Mouse (Mus musculus) hindbrain, embryonic 14.5 days (tissue): ENCODE measurements around the gene Ceacam18. TPM values are rescaled to one million over a fixed set of nuclear protein-coding genes. Genes with fewer than 3 reads are reported as not detected.
A peak's percentile ranks its signal among the peaks of the same experiment; 100 is the strongest.
"Not testable (repeated sequence)": the region's sequence is repeated elsewhere in the genome, so short reads cannot be mapped to it uniquely, and the experiment has no call there.

Source experiments
- ATAC-seq: fragments of 200-750 bp; cut with Nextera tagmentation; 2 replicates; pipeline ENCODE4 v1.8.0; 2017; ENCODE audit warnings: moderate number of reproducible peaks, mild to moderate bottlenecking, moderate TSS enrichment, moderate library complexity; ENCODE audit not compliant: low FRiP score
- DNase-seq: peaks from one replicate; pipeline ENCODE4 v3.0.0-alpha.2; 2015; ENCODE audit warnings: low spot score
- H3K27ac ChIP-seq: fragments of 300-500 bp; sonication (generic); 2 replicates; pipeline ENCODE4 v1.5.1; 2014; ENCODE audit warnings: mild to moderate bottlenecking, moderate library complexity
- H3K27me3 ChIP-seq: fragments of 300-500 bp; sonication (generic); 2 replicates; pipeline ENCODE4 v1.6.1; 2014; ENCODE audit warnings: mild to moderate bottlenecking, low read length, mixed read lengths; ENCODE audit not compliant: control insufficient read depth, insufficient read depth
- H3K36me3 ChIP-seq: fragments of 300-500 bp; sonication (generic); replicated peaks from 2 replicates; pipeline ENCODE4 v1.6.1; 2014; ENCODE audit not compliant: control insufficient read depth, insufficient read depth
- H3K4me1 ChIP-seq: fragments of 300-500 bp; sonication (generic); replicated peaks from 2 replicates; pipeline ENCODE4 v1.6.1; 2014; ENCODE audit warnings: antibody characterized with exemption, low read length, mixed read lengths; ENCODE audit not compliant: control insufficient read depth, insufficient read depth
- H3K4me2 ChIP-seq: fragments of 300-500 bp; sonication (generic); replicated peaks from 2 replicates; pipeline ENCODE4 v1.6.1; 2014; ENCODE audit warnings: mild to moderate bottlenecking, moderate library complexity
- H3K4me3 ChIP-seq: fragments of 300-500 bp; sonication (generic); replicated peaks from 2 replicates; pipeline ENCODE4 v1.5.1; 2014; ENCODE audit warnings: mild to moderate bottlenecking, low read length
- H3K9ac ChIP-seq: fragments of 300-500 bp; sonication (generic); 2 replicates; pipeline ENCODE4 v1.6.1; 2014
- H3K9me3 ChIP-seq: fragments of 300-500 bp; sonication (generic); 2 replicates; pipeline ENCODE4 v1.6.1; 2016; ENCODE audit warnings: low read length; ENCODE audit not compliant: control insufficient read depth
- WGBS: fragments of 180-500 bp; shearing (Covaris S2); extraction: QIAGEN DNeasy Blood & Tissue Kit; methylation state at CpG from one replicate; pipeline ENCODE4 v1.1.7; 2014; 5-methylcytosine and 5-hydroxymethylcytosine counted together
- polyA plus RNA-seq: library from polyadenylated mRNA; unstranded; fragments of >200 nt; fragmentation: Nextera tagmentation; extraction: Ambion mirVana; gene quantifications from 2 replicates; pipeline ENCODE4 v1.2.1, GENCODE M21; 2014

Ceacam18 gene
- polyA plus RNA-seq, 1 experiment from 2014 or later, result not detected

- ATAC-seq, result no peak
- H3K27me3 ChIP-seq, result no peaks in the 10 kb centered on the region
- peak; percentile 27 for DNase-seq
Observed at GRCm38 (mm10) chr7:43678517-43678916, 44.0 kb downstream of the Ceacam18 start.

GRCm38 (mm10) chr7:43680960-43681359 lies 46.5 kb downstream of the Ceacam18 start:
- Histone ChIP-seq H3K27me3 (no peaks in the 10 kb centered on the region), H3K27ac (no peak overlapping the region), H3K9me3 (no peaks in the 10 kb centered on the region), H3K9ac (no peak overlapping the region), H3K4me3 (no peak overlapping the region), H3K4me2 (no peak overlapping the region), H3K4me1 (no peaks in the 10 kb centered on the region), H3K36me3 (peaks cover 27% of the 10 kb centered on the region)
- 18% methylated on average over 5 of the region's 5 CpGs for WGBS
- peak; percentile 74 for DNase-seq
- 0 out of 2 replicates have a peak, but pooled peaks have one; percentile 24 for ATAC-seq

More at GRCm38 (mm10) chr7:43678517-43678916, 44.0 kb downstream of the Ceacam18 start:
- Histone ChIP-seq H3K36me3 (peaks cover 42% of the 10 kb centered on the region), H3K27ac (no peak overlapping the region), H3K4me3 (no peak overlapping the region), H3K9me3 (no peaks in the 10 kb centered on the region), H3K9ac (no peak overlapping the region), H3K4me2 (no peak overlapping the region), H3K4me1 (no peaks in the 10 kb centered on the region; the same call in 1 of the 2 replicates)

- H3K9ac ChIP-seq, H3K27me3 ChIP-seq, H3K4me1 ChIP-seq, H3K4me3 ChIP-seq, H3K9me3 ChIP-seq, H3K4me2 ChIP-seq, H3K27ac ChIP-seq, ATAC-seq, DNase-seq: not testable (repeated sequence)
- H3K36me3 ChIP-seq, result peaks cover 11% of the 10 kb centered on the region
- 21% methylated on average over 1 of the region's 1 CpGs for WGBS
Observed at GRCm38 (mm10) chr7:43682511-43682910, 48.0 kb downstream of the Ceacam18 start.

GRCm38 (mm10) chr7:43685088-43685487 lies 50.6 kb downstream of the Ceacam18 start:
- Histone ChIP-seq H3K4me3 (no peak overlapping the region), H3K36me3 (no peaks in the 10 kb centered on the region), H3K4me1 (no peaks in the 10 kb centered on the region), H3K9me3 (no peaks in the 10 kb centered on the region), H3K9ac (no peak overlapping the region), H3K4me2 (no peak overlapping the region), H3K27ac (no peak overlapping the region), H3K27me3 (no peaks in the 10 kb centered on the region)
- ATAC-seq (no peak), DNase-seq (no peak)
- 85% methylated on average over 7 of the region's 7 CpGs for WGBS

- Histone ChIP-seq H3K9ac (no peak within 1 kb of the TSS), H3K9me3 (no peaks in the 10 kb centered on the region), H3K36me3 (no peaks in the 10 kb centered on the region), H3K27me3 (no peaks in the 10 kb centered on the region), H3K27ac (no peak within 1 kb of the TSS), H3K4me2 (no peak within 1 kb of the TSS), H3K4me1 (no peaks in the 10 kb centered on the region), H3K4me3 (no peak within 1 kb of the TSS)
- ATAC-seq (no peak), DNase-seq (no peak)
Observed at GRCm38 (mm10) chr7:43690118-43690517, 55.6 kb downstream of the Ceacam18 start, which contains the start of gene Klk14. TSS of gene Klk14 (plus strand) at chr7:43690418.

Other genes starting within 250 kb of the Ceacam18 start
- not detected in 2 replicates for gene Siglecg, start 226.5 kb upstream of the Ceacam18 start, polyA plus RNA-seq
- not detected in 2 replicates for gene Lim2, start 207.0 kb upstream of the Ceacam18 start, polyA plus RNA-seq
- not detected in 2 replicates for gene Nkg7, start 197.6 kb upstream of the Ceacam18 start, polyA plus RNA-seq
- not detected in 2 replicates for gene Cldnd2, start 193.9 kb upstream of the Ceacam18 start, polyA plus RNA-seq
- gene Etfb, start 190.6 kb upstream of the Ceacam18 start, polyA plus RNA-seq, result 122 and 144 TPM in 2 replicates
- gene Gm45233, start 190.6 kb upstream of the Ceacam18 start, polyA plus RNA-seq, result 0.62 TPM in 1 of 2 replicates, not detected in the other
- 15.6 and 17.8 TPM in 2 replicates for gene Vsig10l, start 171.6 kb upstream of the Ceacam18 start, polyA plus RNA-seq
- gene Iglon5, start 144.6 kb upstream of the Ceacam18 start, polyA plus RNA-seq, result 10.0 and 11.1 TPM in 2 replicates
- gene 4931406B18Rik, start 128.8 kb upstream of the Ceacam18 start, polyA plus RNA-seq, result 0.31 TPM in 1 of 2 replicates, not detected in the other
- 1.1 TPM in 2 replicates for gene Cd33, start 90.3 kb upstream of the Ceacam18 start, polyA plus RNA-seq
- gene Zfp658, start 72.5 kb upstream of the Ceacam18 start, polyA plus RNA-seq, result 8.0 and 8.5 TPM in 2 replicates
- 17.4 and 18.3 TPM in 2 replicates for gene Zfp719, start 55.1 kb upstream of the Ceacam18 start, polyA plus RNA-seq
- gene Zfp819, start 27.5 kb upstream of the Ceacam18 start, polyA plus RNA-seq, result 0.57 and 1.0 TPM in 2 replicates
- gene Siglece, start 25.5 kb downstream of the Ceacam18 start, polyA plus RNA-seq, result 0.14 and 0.40 TPM in 2 replicates
- gene Ctu1, start 37.3 kb downstream of the Ceacam18 start, polyA plus RNA-seq, result 14.6 and 15.1 TPM in 2 replicates
- gene Klk14, start 55.7 kb downstream of the Ceacam18 start, polyA plus RNA-seq, result not detected in 2 replicates
- not detected in 2 replicates for gene Klk13, start 77.9 kb downstream of the Ceacam18 start, polyA plus RNA-seq
- not detected in 2 replicates for gene Klk12, start 134.2 kb downstream of the Ceacam18 start, polyA plus RNA-seq
- not detected in 2 replicates for gene Klk11, start 139.9 kb downstream of the Ceacam18 start, polyA plus RNA-seq
- not detected in 2 replicates for gene Klk10, start 146.3 kb downstream of the Ceacam18 start, polyA plus RNA-seq
- not detected in 2 replicates for gene Klk9, start 157.2 kb downstream of the Ceacam18 start, polyA plus RNA-seq
- 12.1 and 12.5 TPM in 2 replicates for gene Klk8, start 162.9 kb downstream of the Ceacam18 start, polyA plus RNA-seq
- not detected in 2 replicates for gene Klk7, start 176.6 kb downstream of the Ceacam18 start, polyA plus RNA-seq
- gene Klk6, start 189.8 kb downstream of the Ceacam18 start, polyA plus RNA-seq, result not detected in 2 replicates
- not detected in 2 replicates for gene Klk5, start 207.3 kb downstream of the Ceacam18 start, polyA plus RNA-seq
- 3.0 and 4.5 TPM in 2 replicates for gene Klk4, start 246.5 kb downstream of the Ceacam18 start, polyA plus RNA-seq